Mouse (Mus musculus): ENCODE measurements around the gene Proser3. TPM values are rescaled to one million over a fixed set of nuclear protein-coding genes. Genes with fewer than 3 reads are reported as not detected.

Proser3 gene
- polyA plus RNA-seq, 1 experiment, result 11.0 TPM

DNA sequence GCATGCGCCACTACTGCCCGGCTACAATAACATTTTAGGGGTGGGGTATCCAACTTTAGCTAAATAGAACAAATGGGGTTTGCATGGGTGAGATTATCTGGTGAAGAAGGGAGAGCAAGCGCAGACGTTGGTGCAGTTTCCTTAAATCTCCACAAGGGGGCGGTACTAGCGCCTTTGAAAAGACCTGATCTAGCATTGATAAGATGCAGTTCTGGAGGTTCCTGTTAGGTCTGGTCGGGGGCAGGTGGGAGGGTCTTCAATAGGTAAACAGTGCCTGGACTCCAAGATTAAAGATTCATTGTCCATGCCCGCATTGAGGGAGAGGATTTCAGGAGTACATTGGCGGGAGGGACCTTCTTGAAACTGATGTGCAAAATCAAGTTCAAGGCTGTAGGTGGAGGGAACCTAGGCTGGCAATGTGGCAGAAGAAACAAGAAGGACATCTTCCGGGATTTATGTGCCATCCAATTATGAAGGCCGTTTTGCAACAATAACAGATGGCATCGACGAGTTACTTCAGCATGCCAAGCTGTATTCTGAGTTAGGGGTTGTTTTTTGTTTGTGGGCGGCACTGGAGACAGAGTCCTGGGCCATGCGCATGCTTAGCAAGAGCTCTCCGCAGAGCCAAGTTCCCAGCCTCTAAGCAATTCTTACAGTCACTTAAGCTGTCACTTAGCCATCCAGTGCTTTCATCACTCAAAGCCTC lies 61.7 kb downstream of the Proser3 start:
- no peak for DNase-seq (ENCODE audit: low spot score)

Other genes starting within 250 kb of the Proser3 start
- 68.0 and 80.2 TPM in 2 replicates for gene Alkbh6, start 243.6 kb downstream of the Proser3 start, polyA plus RNA-seq (2012; rRNA removed)
- gene Syne4, start 237.5 kb downstream of the Proser3 start, polyA plus RNA-seq (2012; rRNA removed), result 5.4 and 9.1 TPM in 2 replicates
- 0.57 and 0.72 TPM in 2 replicates for gene E130208F15Rik, start 230.6 kb downstream of the Proser3 start, polyA plus RNA-seq (2012; rRNA removed)
- gene Sdhaf1, start 228.4 kb downstream of the Proser3 start, polyA plus RNA-seq (2012; rRNA removed), result 12.8 and 15.4 TPM in 2 replicates
- gene Lrfn3, start 189.5 kb downstream of the Proser3 start, polyA plus RNA-seq (2012; rRNA removed), result 7.9 and 11.9 TPM in 2 replicates
- 85.1 and 117 TPM in 2 replicates for gene Tyrobp, start 138.5 kb downstream of the Proser3 start, polyA plus RNA-seq (2012; rRNA removed)
- 3.3 and 3.8 TPM in 2 replicates for gene Hcst, start 132.4 kb downstream of the Proser3 start, polyA plus RNA-seq (2012; rRNA removed)
- gene Nfkbid, start 130.6 kb downstream of the Proser3 start, polyA plus RNA-seq (2012; rRNA removed), result 1.8 and 2.0 TPM in 2 replicates
- 4.2 and 4.5 TPM in 2 replicates for gene Aplp1, start 106.8 kb downstream of the Proser3 start, polyA plus RNA-seq (2012; rRNA removed)
- gene Kirrel2, start 94.6 kb downstream of the Proser3 start, polyA plus RNA-seq (2012; rRNA removed), result not detected in 2 replicates
- gene Nphs1, start 94.0 kb downstream of the Proser3 start, polyA plus RNA-seq (2012; rRNA removed), result not detected in 2 replicates
- gene Prodh2, start 58.7 kb downstream of the Proser3 start, polyA plus RNA-seq (2012; rRNA removed), result not detected in 2 replicates
- 6.9 and 7.7 TPM in 2 replicates for gene Arhgap33, start 17.2 kb downstream of the Proser3 start, polyA plus RNA-seq (2012; rRNA removed)
- 342 and 444 TPM in 2 replicates for gene Hspb6, start 121 bp downstream of the Proser3 start, polyA plus RNA-seq (2012; rRNA removed)
- gene Lin37, start 7.5 kb upstream of the Proser3 start, polyA plus RNA-seq (2012; rRNA removed), result 33.8 and 36.5 TPM in 2 replicates
- gene U2af1l4, start 11.0 kb upstream of the Proser3 start, polyA plus RNA-seq (2012; rRNA removed), result 69.1 and 74.1 TPM in 2 replicates
- gene Gm49396, start 11.0 kb upstream of the Proser3 start, polyA plus RNA-seq (2012; rRNA removed), result 2.8 and 5.1 TPM in 2 replicates
- gene Psenen, start 11.3 kb upstream of the Proser3 start, polyA plus RNA-seq (2012; rRNA removed), result 151 and 174 TPM in 2 replicates
- 3.6 and 4.9 TPM in 2 replicates for gene Igflr1, start 13.1 kb upstream of the Proser3 start, polyA plus RNA-seq (2012; rRNA removed)
- 38.3 and 40.2 TPM in 2 replicates for gene Kmt2b, start 36.4 kb upstream of the Proser3 start, polyA plus RNA-seq (2012; rRNA removed)
- 1.8 and 2.4 TPM in 2 replicates for gene Zbtb32, start 46.6 kb upstream of the Proser3 start, polyA plus RNA-seq (2012; rRNA removed)
- 2,098 and 2,832 TPM in 2 replicates for gene Upk1a, start 60.5 kb upstream of the Proser3 start, polyA plus RNA-seq (2012; rRNA removed)
- 703 and 875 TPM in 2 replicates for gene Cox6b1, start 73.9 kb upstream of the Proser3 start, polyA plus RNA-seq (2012; rRNA removed)
- not detected in 2 replicates for gene Etv2, start 83.6 kb upstream of the Proser3 start, polyA plus RNA-seq (2012; rRNA removed)
- 58.5 and 64.1 TPM in 2 replicates for gene Rbm42, start 98.0 kb upstream of the Proser3 start, polyA plus RNA-seq (2012; rRNA removed)
- gene Haus5, start 112.7 kb upstream of the Proser3 start, polyA plus RNA-seq (2012; rRNA removed), result 9.4 and 13.2 TPM in 2 replicates
- gene Pmis2, start 119.3 kb upstream of the Proser3 start, polyA plus RNA-seq (2012; rRNA removed), result not detected in 2 replicates
- gene 2200002J24Rik, start 146.6 kb upstream of the Proser3 start, polyA plus RNA-seq (2012; rRNA removed), result not detected in 2 replicates
- 0.03 TPM in 1 of 2 replicates, not detected in the other for gene Atp4a, start 159.9 kb upstream of the Proser3 start, polyA plus RNA-seq (2012; rRNA removed)
- gene Tmem147, start 177.2 kb upstream of the Proser3 start, polyA plus RNA-seq (2012; rRNA removed), result 97.6 and 129 TPM in 2 replicates
- not detected in 2 replicates for gene Gapdhs, start 191.4 kb upstream of the Proser3 start, polyA plus RNA-seq (2012; rRNA removed)
- gene Sbsn, start 199.2 kb upstream of the Proser3 start, polyA plus RNA-seq (2012; rRNA removed), result 17.9 and 21.2 TPM in 2 replicates
- 9.8 and 16.2 TPM in 2 replicates for gene Dmkn, start 211.5 kb upstream of the Proser3 start, polyA plus RNA-seq (2012; rRNA removed)
- 29.5 and 47.2 TPM in 2 replicates for gene Krtdap, start 235.6 kb upstream of the Proser3 start, polyA plus RNA-seq (2012; rRNA removed)